Mouse (Mus musculus) neural tube, embryonic 11.5 days (tissue): Measurements from ENCODE around the gene Lrriq4. TPM values are rescaled to one million over a fixed set of nuclear protein-coding genes. Genes with fewer than 3 reads are reported as not detected.

Experiments
- polyA plus RNA-seq: library from polyadenylated mRNA; unstranded; fragments of >200 nt; fragmentation: Nextera tagmentation; extraction: Ambion mirVana; gene quantifications from 2 replicates; pipeline ENCODE4 v1.2.1, GENCODE M21; 2014

Lrriq4 gene
- polyA plus RNA-seq, 1 experiment from 2014 or later: 0.16 TPM

Other genes with a start within 250 kb of the Lrriq4 start
- 31.8 and 32.1 TPM in 2 replicates for gene Mecom, start 96.5 kb upstream of the Lrriq4 start, polyA plus RNA-seq
- 0.31 and 0.37 TPM in 2 replicates for gene Actrt3, start 44.6 kb upstream of the Lrriq4 start, polyA plus RNA-seq
- 41.9 and 44.6 TPM in 2 replicates for gene Mynn, start 42.4 kb upstream of the Lrriq4 start, polyA plus RNA-seq
- gene Lrrc34, start 3.4 kb downstream of the Lrriq4 start, polyA plus RNA-seq: 1.2 and 1.6 TPM in 2 replicates
- not detected in 2 replicates for gene Lrrc31, start 55.3 kb downstream of the Lrriq4 start, polyA plus RNA-seq
- not detected in 2 replicates for gene Samd7, start 101.8 kb downstream of the Lrriq4 start, polyA plus RNA-seq
- gene Sec62, start 148.4 kb downstream of the Lrriq4 start, polyA plus RNA-seq: 60.8 and 68.5 TPM in 2 replicates
- 0.76 and 1.9 TPM in 2 replicates for gene Gpr160, start 211.4 kb downstream of the Lrriq4 start, polyA plus RNA-seq